Mouse (Mus musculus) midbrain, embryonic 13.5 days (tissue): ENCODE results near the gene Grk6. TPM values are rescaled to one million over a fixed set of nuclear protein-coding genes. Genes with fewer than 3 reads are reported as not detected.

ENCODE experiments used
- ATAC-seq: fragments of 200-750 bp; cut with Nextera tagmentation; 2 replicates; pipeline ENCODE4 v1.8.0; 2017; ENCODE audit warnings: mild to moderate bottlenecking, moderate TSS enrichment, moderate library complexity
- H3K27ac ChIP-seq: fragments of 300-500 bp; sonication (generic); 2 replicates; pipeline ENCODE4 v1.5.1; 2015; ENCODE audit warnings: inconsistent platforms, mild to moderate bottlenecking, moderate library complexity
- H3K27me3 ChIP-seq: fragments of 300-500 bp; sonication (generic); 2 replicates; pipeline ENCODE4 v1.6.1; 2015; ENCODE audit warnings: mild to moderate bottlenecking, inconsistent platforms
- H3K36me3 ChIP-seq: fragments of 300-500 bp; sonication (generic); 2 replicates; pipeline ENCODE4 v1.6.1; 2015; ENCODE audit warnings: mild to moderate bottlenecking, inconsistent platforms
- H3K4me1 ChIP-seq: fragments of 300-500 bp; sonication (generic); replicated peaks from 2 replicates; pipeline ENCODE4 v1.6.1; 2015; ENCODE audit warnings: inconsistent platforms
- H3K4me2 ChIP-seq: fragments of 300-500 bp; sonication (generic); replicated peaks from 2 replicates; pipeline ENCODE4 v1.6.1; 2015; ENCODE audit warnings: moderate library complexity, mild to moderate bottlenecking, inconsistent platforms
- H3K4me3 ChIP-seq: fragments of 300-500 bp; sonication (generic); replicated peaks from 2 replicates; pipeline ENCODE4 v1.5.1; 2015; ENCODE audit warnings: mild to moderate bottlenecking, inconsistent platforms
- H3K9ac ChIP-seq: fragments of 300-500 bp; sonication (generic); replicated peaks from 2 replicates; pipeline ENCODE4 v1.6.1; 2015; ENCODE audit warnings: mild to moderate bottlenecking, inconsistent platforms
- H3K9me3 ChIP-seq: fragments of 300-500 bp; sonication (generic); 2 replicates; pipeline ENCODE4 v1.6.1; 2016; ENCODE audit warnings: mild to moderate bottlenecking, inconsistent platforms
- WGBS: fragments of 180-500 bp; shearing (Covaris S2); methylation state at CpG from one replicate; pipeline ENCODE4 v1.1.7; 2015; 5-methylcytosine and 5-hydroxymethylcytosine counted together
- polyA plus RNA-seq: library from polyadenylated mRNA; unstranded; fragments of >200 nt; fragmentation: Nextera tagmentation; extraction: Ambion mirVana; gene quantifications from 2 replicates; pipeline ENCODE4 v1.2.1, GENCODE M21; 2015

Gene Grk6
- polyA plus RNA-seq, 1 experiment from 2014 or later = 35.7 TPM

DNA sequence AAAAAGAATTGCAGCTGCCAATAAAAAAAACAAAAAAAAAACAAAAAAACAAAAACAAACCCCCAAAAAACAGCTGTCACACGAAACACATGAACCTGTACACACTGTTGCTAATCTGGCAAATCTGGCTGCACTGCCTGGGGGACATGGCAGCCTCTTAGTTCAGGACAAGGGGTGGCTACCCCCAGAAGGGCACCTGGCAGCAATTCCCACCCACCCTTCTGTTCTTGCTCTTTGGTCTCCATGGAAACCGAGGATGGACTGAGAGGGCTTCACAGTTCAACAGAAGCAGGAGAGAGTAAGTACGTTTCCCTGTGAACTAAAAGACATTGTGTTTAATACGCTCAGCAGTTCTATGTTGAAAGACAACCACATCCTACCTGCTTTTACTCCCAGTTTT is 50.8 kb downstream of the Grk6 start:
- peak overlapping the region; percentile 5; the same call in 1 of the 2 replicates for H3K4me2 ChIP-seq
- 13% methylated on average over 4 of the region's 4 CpGs for WGBS
- peaks cover 31% of the 10 kb centered on the region for H3K4me1 ChIP-seq
- H3K4me3 ChIP-seq = no peak overlapping the region
- H3K36me3 ChIP-seq = peaks cover 22% of the 10 kb centered on the region
- H3K9ac ChIP-seq = peak overlapping the region; percentile 24; the same call in 1 of the 2 replicates
- 0 out of 2 replicates have a peak, but pooled peaks cover 2% of the 10 kb centered on the region for H3K27me3 ChIP-seq
- H3K9me3 ChIP-seq = no peaks in the 10 kb centered on the region
- peak; percentile 55; the same call in 1 of the 2 replicates for ATAC-seq
- peak overlapping the region; percentile 51 for H3K27ac ChIP-seq

GRCm38 (mm10) chr13:55496661-55497060 is 51.8 kb downstream of the Grk6 start:
- 90% methylated on average over 6 of the region's 6 CpGs for WGBS
- peaks cover 30% of the 10 kb centered on the region for H3K36me3 ChIP-seq
- H3K27me3 ChIP-seq = 0 out of 2 replicates have a peak, but pooled peaks cover 2% of the 10 kb centered on the region
- no peak overlapping the region for H3K27ac ChIP-seq
- peaks cover 31% of the 10 kb centered on the region for H3K4me1 ChIP-seq
- ATAC-seq = no peak
- H3K4me2 ChIP-seq = no peak overlapping the region
- no peaks in the 10 kb centered on the region for H3K9me3 ChIP-seq
- H3K4me3 ChIP-seq = no peak overlapping the region
- no peak overlapping the region for H3K9ac ChIP-seq

GRCm38 (mm10) chr13:55498906-55499305 is 54.0 kb downstream of the Grk6 start:
- H3K9me3 ChIP-seq = no peaks in the 10 kb centered on the region
- 49% methylated on average over 11 of the region's 11 CpGs for WGBS

GRCm38 (mm10) chr13:55500575-55500974 is 55.7 kb downstream of the Grk6 start:
- Histone ChIP-seq H3K36me3 (peaks cover 66% of the 10 kb centered on the region), H3K27ac (no peak overlapping the region), H3K4me1 (peaks cover 15% of the 10 kb centered on the region), H3K4me3 (no peak overlapping the region), H3K9ac (no peak overlapping the region), H3K27me3 (no peaks in the 10 kb centered on the region), H3K4me2 (no peak overlapping the region), H3K9me3 (no peaks in the 10 kb centered on the region)
- 83% methylated on average over 10 of the region's 10 CpGs for WGBS
- no peak for ATAC-seq

More at GRCm38 (mm10) chr13:55498906-55499305, 54.0 kb downstream of the Grk6 start:
- peaks cover 50% of the 10 kb centered on the region for H3K36me3 ChIP-seq
- peaks cover 31% of the 10 kb centered on the region for H3K4me1 ChIP-seq
- H3K27me3 ChIP-seq = 0 out of 2 replicates have a peak, but pooled peaks cover 2% of the 10 kb centered on the region
- H3K27ac ChIP-seq = no peak overlapping the region
- H3K4me2 ChIP-seq = no peak overlapping the region
- ATAC-seq = no peak
- no peak overlapping the region for H3K9ac ChIP-seq
- no peak overlapping the region for H3K4me3 ChIP-seq

DNA sequence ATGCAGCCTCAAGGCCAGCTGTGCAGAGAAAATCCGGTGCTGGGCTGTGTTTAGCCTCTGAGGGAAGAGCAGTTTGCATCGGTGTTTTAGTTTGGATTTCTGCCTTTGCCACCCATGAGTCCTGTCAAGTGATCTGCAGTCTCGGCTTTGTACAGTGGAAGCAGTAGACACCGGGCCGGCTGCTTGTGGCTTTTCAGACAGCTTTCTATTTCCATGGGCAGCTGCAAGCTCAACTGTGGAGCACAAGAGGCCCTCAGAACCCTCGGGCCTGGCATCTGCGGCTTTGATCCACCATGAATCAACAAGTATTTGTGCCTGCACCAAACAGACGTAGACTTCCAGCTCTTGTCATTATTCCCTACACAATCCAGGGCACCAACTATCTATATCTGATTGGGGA is 57.5 kb downstream of the Grk6 start:
- no peak for ATAC-seq
- no peak overlapping the region for H3K9ac ChIP-seq
- H3K36me3 ChIP-seq = peaks cover 85% of the 10 kb centered on the region
- H3K4me3 ChIP-seq = no peak overlapping the region
- H3K9me3 ChIP-seq = no peaks in the 10 kb centered on the region
- H3K4me2 ChIP-seq = no peak overlapping the region
- H3K27ac ChIP-seq = no peak overlapping the region
- peaks cover 3% of the 10 kb centered on the region; the same call in 1 of the 2 replicates for H3K4me1 ChIP-seq
- 92% methylated on average over 8 of the region's 8 CpGs for WGBS
- no peaks in the 10 kb centered on the region for H3K27me3 ChIP-seq

DNA sequence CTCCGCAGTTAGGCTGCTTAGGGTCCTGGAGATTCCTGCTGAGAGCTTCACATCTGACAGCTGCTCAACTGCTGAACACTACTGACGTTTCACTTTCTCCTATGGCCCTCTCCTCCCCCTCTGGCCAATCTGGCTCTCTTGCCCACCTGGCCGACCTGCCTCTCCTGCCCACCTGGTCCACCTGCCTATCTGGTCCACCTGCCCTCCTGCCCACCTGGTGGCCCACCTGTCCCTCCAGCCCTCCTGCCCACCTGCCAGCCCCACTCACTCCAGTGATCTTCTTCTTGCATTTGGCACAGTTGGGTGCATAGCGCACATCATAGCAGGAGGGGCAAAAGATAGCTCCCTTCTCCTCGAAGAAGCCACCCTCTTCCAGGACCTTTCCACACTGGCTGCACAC is 59.5 kb downstream of the Grk6 start:
- Histone ChIP-seq H3K36me3 (peaks cover 89% of the 10 kb centered on the region), H3K9me3 (no peaks in the 10 kb centered on the region), H3K27ac (no peak overlapping the region), H3K4me2 (no peak overlapping the region), H3K4me1 (no peaks in the 10 kb centered on the region), H3K27me3 (no peaks in the 10 kb centered on the region), H3K4me3 (no peak overlapping the region), H3K9ac (no peak overlapping the region)
- ATAC-seq = no peak
- 90% methylated on average over 5 of the region's 5 CpGs for WGBS

DNA sequence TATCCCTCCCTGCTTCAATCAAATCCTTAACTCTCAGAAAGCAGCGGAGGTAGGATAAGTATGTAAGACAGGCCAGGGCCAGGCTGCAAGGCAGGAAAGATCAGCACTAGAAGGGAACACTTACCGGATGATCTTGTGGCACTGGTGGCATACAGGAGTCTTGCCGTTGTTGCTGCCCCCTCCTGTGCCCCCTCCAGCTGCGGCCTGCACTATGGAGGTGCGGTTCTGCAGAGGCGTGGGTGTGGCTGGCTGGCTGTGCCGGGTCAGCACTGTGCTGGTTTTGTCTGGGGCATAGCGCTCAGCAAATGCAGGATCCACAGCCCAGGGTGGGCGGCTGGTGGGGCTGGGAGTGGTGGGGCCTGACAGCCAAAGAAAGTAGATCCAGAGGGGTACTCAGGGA is 60.9 kb downstream of the Grk6 start:
- WGBS = 98% methylated on average over 9 of the region's 9 CpGs
- ATAC-seq = no peak
- no peak overlapping the region for H3K4me3 ChIP-seq

DNA sequence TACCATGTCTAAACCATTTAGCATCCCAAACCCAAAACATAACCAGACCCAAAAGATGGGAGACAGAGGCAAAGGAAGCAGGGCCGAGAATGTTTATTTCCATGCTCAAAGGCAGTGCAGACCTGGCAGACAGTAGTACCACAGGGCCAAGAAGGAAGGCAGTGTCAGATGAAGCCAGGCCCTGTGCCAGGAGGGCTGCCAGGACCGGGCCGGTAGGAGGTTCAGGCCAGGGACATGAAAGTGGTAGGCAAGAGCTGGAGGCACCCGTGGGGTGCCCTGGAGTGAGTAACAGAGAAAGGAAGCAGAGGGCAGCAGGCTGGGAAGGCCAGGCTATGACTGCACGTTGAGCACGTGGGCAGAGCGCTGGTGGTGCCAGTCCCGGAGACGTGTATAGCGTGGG is 61.8 kb downstream of the Grk6 start:
- Histone ChIP-seq H3K36me3 (peaks cover 84% of the 10 kb centered on the region), H3K9me3 (no peaks in the 10 kb centered on the region), H3K9ac (no peak overlapping the region), H3K4me1 (peaks cover 19% of the 10 kb centered on the region), H3K27ac (no peak overlapping the region), H3K27me3 (no peaks in the 10 kb centered on the region), H3K4me2 (no peak overlapping the region), H3K4me3 (no peak overlapping the region)
- no peak for ATAC-seq
- 97% methylated on average over 10 of the region's 10 CpGs for WGBS

More for the DNA sequence above, 60.9 kb downstream of the Grk6 start:
- H3K9ac ChIP-seq = no peak overlapping the region
- H3K4me2 ChIP-seq = no peak overlapping the region
- H3K9me3 ChIP-seq = no peaks in the 10 kb centered on the region
- H3K27ac ChIP-seq = no peak overlapping the region
- peaks cover 91% of the 10 kb centered on the region for H3K36me3 ChIP-seq
- no peaks in the 10 kb centered on the region for H3K27me3 ChIP-seq
- peaks cover 10% of the 10 kb centered on the region for H3K4me1 ChIP-seq

DNA sequence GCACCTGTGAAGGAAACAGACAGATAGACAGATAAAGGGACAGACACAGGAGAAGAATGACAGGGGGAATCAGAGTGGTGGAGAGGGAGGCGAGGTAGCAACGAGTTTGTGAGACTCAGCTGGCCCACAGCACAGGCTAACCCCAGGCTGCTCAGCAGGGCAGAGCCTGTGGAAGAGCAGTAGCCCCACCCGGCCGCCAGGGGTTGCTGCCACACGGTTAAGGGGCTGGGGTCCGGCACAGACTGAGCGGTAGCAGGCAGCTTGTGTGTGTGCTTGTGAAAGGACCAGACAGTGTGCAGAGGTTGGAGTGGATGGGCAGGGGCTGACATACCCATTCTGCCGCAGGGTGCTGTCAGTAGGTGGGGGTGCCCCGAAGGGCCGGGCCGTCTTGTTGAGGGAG is 63.0 kb downstream of the Grk6 start:
- no peaks in the 10 kb centered on the region for H3K27me3 ChIP-seq
- H3K4me3 ChIP-seq = no peak overlapping the region
- peaks cover 74% of the 10 kb centered on the region for H3K36me3 ChIP-seq
- no peak overlapping the region for H3K27ac ChIP-seq
- 56% methylated on average over 11 of the region's 11 CpGs for WGBS
- peaks cover 29% of the 10 kb centered on the region for H3K4me1 ChIP-seq
- ATAC-seq = no peak
- H3K9ac ChIP-seq = no peak overlapping the region
- no peak overlapping the region for H3K4me2 ChIP-seq
- H3K9me3 ChIP-seq = no peaks in the 10 kb centered on the region

DNA sequence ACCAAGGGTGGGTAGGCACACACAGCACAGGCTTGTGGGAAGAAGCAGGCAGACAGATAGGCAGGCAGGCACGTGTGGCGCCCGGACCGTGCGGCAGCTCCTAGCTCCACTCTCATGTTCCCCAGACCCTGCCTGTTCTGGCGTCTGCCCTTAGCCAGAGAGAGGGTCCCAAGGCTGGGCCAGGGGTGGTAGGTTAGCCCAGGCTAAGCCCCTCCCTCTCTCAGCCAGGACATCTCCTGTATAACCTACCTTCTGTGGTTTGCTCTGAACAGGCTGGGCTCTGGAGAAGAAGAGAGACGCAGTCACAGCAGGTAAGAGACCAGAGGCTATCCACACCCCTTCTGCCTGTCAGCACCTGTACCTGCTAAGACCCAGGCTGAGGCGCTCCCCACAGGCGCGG is 63.7 kb downstream of the Grk6 start:
- Histone ChIP-seq H3K4me1 (peaks cover 29% of the 10 kb centered on the region), H3K9ac (no peak overlapping the region), H3K4me2 (no peak overlapping the region), H3K4me3 (no peak overlapping the region), H3K9me3 (no peaks in the 10 kb centered on the region), H3K27ac (no peak overlapping the region), H3K27me3 (no peaks in the 10 kb centered on the region), H3K36me3 (peaks cover 68% of the 10 kb centered on the region)
- no peak for ATAC-seq
- WGBS = 92% methylated on average over 10 of the region's 10 CpGs

DNA sequence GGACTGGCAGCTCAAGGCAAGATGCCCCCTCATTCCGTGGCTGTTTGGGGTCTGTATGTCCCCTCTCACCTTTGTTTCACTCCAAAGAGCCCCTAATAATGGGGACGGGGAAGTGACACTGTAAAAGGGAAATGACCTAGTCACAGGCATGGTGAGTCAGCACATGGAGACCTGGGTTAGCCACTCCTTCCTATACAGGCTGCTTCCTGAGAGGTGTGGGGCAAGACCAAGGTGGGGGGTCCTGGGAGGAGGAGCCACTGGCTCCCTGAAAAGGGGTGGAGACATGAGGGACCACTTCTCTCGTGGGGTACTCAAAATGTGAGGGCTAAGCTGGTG is 65.4 kb downstream of the Grk6 start:
- ATAC-seq = no peak
- no peaks in the 10 kb centered on the region; the same call in 1 of the 2 replicates for H3K27me3 ChIP-seq
- 33% methylated on average over 3 of the region's 3 CpGs for WGBS
- peak overlapping the region; percentile 95 for H3K4me2 ChIP-seq
- no peak overlapping the region for H3K4me3 ChIP-seq
- H3K36me3 ChIP-seq = peaks cover 50% of the 10 kb centered on the region
- H3K4me1 ChIP-seq = peaks cover 31% of the 10 kb centered on the region
- H3K9ac ChIP-seq = peak overlapping the region; percentile 5; the same call in 1 of the 2 replicates
- H3K27ac ChIP-seq = peak overlapping the region; percentile 80
- no peaks in the 10 kb centered on the region for H3K9me3 ChIP-seq
